Mouse (Mus musculus): ENCODE measurements around the gene Lingo1. TPM values are rescaled to one million over a fixed set of nuclear protein-coding genes. Genes with fewer than 3 reads are reported as not detected.

The Lingo1 gene
- total and polyA plus RNA-seq, 3 experiments, result 0.55 to 4.1 (median 1.8) TPM

- DNase-seq, result no peak
These were observed 19.1 kb downstream of the Lingo1 start for GRCm38 (mm10) chr9:56776881-56777801.

GRCm38 (mm10) chr9:56775161-56775934 is 20.9 kb downstream of the Lingo1 start:
- no peak for DNase-seq

GRCm38 (mm10) chr9:56774231-56774630 is 22.0 kb downstream of the Lingo1 start:
- DNase-seq, result peak; percentile 39

GRCm38 (mm10) chr9:56773666-56774065 is 22.6 kb downstream of the Lingo1 start:
- no peak for DNase-seq

- DNase-seq, result no peak
These were observed 28.6 kb downstream of the Lingo1 start for GRCm38 (mm10) chr9:56767653-56768136.

- no peak for DNase-seq
These were observed 29.5 kb downstream of the Lingo1 start for GRCm38 (mm10) chr9:56766629-56767357.

- no peak for DNase-seq
These were observed 34.1 kb downstream of the Lingo1 start for GRCm38 (mm10) chr9:56762106-56762562.

- DNase-seq, result no peak
These were observed 38.5 kb downstream of the Lingo1 start for GRCm38 (mm10) chr9:56757791-56758190.

- DNase-seq, result no peak
These were observed 41.1 kb downstream of the Lingo1 start for GRCm38 (mm10) chr9:56755119-56755518.

GRCm38 (mm10) chr9:56753386-56753785 is 42.9 kb downstream of the Lingo1 start:
- DNase-seq, result no peak

GRCm38 (mm10) chr9:56748056-56748455 is 48.2 kb downstream of the Lingo1 start:
- DNase-seq, result no peak

- no peak for DNase-seq
These were observed 49.4 kb downstream of the Lingo1 start for GRCm38 (mm10) chr9:56746926-56747294.

GRCm38 (mm10) chr9:56746195-56746925 is 49.9 kb downstream of the Lingo1 start:
- no peak for DNase-seq

GRCm38 (mm10) chr9:56744369-56744768 is 51.9 kb downstream of the Lingo1 start:
- no peak for DNase-seq

- no peak for DNase-seq
These were observed 57.0 kb downstream of the Lingo1 start for GRCm38 (mm10) chr9:56739181-56739737.

GRCm38 (mm10) chr9:56738261-56739171 is 57.8 kb downstream of the Lingo1 start:
- DNase-seq, result peak; percentile 39

- no peak for DNase-seq
These were observed 61.9 kb downstream of the Lingo1 start for GRCm38 (mm10) chr9:56734398-56734797.

GRCm38 (mm10) chr9:56730997-56731396 is 65.3 kb downstream of the Lingo1 start:
- DNase-seq, result no peak

GRCm38 (mm10) chr9:56729145-56729544 is 67.1 kb downstream of the Lingo1 start:
- no peak for DNase-seq
